Mouse (Mus musculus): Measurements from ENCODE around the gene Prss36. TPM values are rescaled to one million over a fixed set of nuclear protein-coding genes. Genes with fewer than 3 reads are reported as not detected.

Prss36 gene
- polyA plus RNA-seq, 1 experiment, result 10.6 TPM

DNA sequence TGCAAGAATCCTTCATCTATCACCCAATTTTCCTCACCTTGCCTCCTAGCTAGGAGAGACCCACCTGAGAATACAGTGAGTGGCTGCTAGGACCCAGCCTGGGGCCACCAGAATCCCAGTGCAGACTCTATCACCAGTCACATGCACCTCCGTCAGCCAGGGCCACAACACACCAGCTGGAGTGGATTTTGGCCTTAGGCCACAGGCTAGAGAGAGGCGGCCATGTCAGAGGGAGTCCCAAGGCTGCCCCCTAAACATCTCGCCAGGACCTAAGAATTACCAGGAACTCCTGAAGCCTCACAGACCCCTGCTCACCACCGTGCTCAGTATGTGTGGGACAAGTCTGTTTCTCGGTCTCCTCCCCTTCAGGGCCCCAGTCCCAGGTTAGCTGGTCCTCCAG lies 12.4 kb downstream of the Prss36 start:
- H3K4me2 ChIP-seq (ENCODE audit: low read depth), result no peak overlapping the region
- H3K27me3 ChIP-seq (ENCODE audit: control insufficient read depth, insufficient read depth, insufficient read length), result no peaks in the 10 kb centered on the region

DNA sequence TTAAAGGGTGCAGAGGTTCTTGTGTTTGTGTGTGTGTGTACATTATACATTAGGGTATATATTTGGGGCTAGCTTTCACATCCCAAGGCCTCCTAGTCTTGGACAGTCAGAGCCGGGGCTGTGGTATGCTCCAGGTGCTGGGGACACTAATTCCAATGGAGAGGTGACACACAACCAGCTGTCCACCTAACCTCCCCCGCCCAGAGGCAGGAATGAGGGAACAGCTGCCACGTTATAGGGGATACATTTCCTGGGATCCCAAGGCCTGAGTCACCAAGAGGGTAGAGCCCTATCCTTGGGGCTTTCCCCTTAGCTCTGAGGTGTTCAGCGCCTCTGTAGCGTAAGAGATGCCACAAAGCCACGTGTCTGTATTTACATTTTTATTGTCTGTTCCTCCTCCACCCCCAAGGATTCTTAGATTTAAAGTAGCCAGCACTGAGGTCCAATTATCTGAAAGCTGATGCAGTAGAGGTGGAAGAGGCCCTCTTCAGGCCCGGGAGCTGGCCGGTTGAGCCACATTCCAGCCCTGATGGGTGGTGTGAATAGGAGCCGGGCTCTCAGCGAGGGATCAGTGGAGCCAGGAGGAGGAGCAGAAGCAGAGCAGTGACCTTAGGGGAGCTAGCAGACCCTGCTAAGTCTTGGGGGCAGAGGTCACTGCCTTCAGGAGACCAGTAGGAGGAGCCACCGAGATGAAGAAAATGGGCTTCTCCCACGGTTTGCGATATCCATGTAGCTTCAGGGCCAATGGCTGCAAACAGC lies 14.1 kb downstream of the Prss36 start:
- no peaks in the 10 kb centered on the region for H3K79me2 ChIP-seq (ENCODE audit: control insufficient read depth, insufficient read depth)
- H3ac ChIP-seq (ENCODE audit: control insufficient read depth, insufficient read length), result no peak overlapping the region
- H3K27me3 ChIP-seq (ENCODE audit: control insufficient read depth, insufficient read depth, insufficient read length), result no peaks in the 10 kb centered on the region
- H3K4me3 ChIP-seq, result no peak overlapping the region
- TF ChIP-seq MAX (IDR thresholded peaks at IDR 0.05; ENCODE audit: low read depth), result peak; percentile 53
- no peak for TF ChIP-seq CEBPB (IDR thresholded peaks at IDR 0.05; ENCODE audit: insufficient read depth, poor library complexity, severe bottlenecking)
- TF ChIP-seq SRF (IDR thresholded peaks at IDR 0.05; ENCODE audit: control insufficient read depth, insufficient read length, low read depth), result no peak
- TF ChIP-seq POLR2A (IDR thresholded peaks at IDR 0.05; ENCODE audit: insufficient read length, low read depth), result no peak
- TF ChIP-seq TCF3 (IDR thresholded peaks at IDR 0.05; ENCODE audit: insufficient read length, low read depth), result peak; percentile 68
- TF ChIP-seq MYOD1 (IDR thresholded peaks at IDR 0.05; ENCODE audit: control insufficient read depth in 1 of 3, insufficient read length in 2 of 3, low read depth in 2 of 3), result peak; percentile 41 to 98 (median 91)
- no peak for TF ChIP-seq POLR2AphosphoS2 (IDR thresholded peaks at IDR 0.05; ENCODE audit: insufficient read length, low read depth)
- peak; percentile 27 for TF ChIP-seq USF1 (IDR thresholded peaks at IDR 0.05; ENCODE audit: low read depth)
- TF ChIP-seq E2F4 (IDR thresholded peaks at IDR 0.05; ENCODE audit: insufficient read depth), result no peak
- peak; percentile 75 to 98 (median 86) for TF ChIP-seq MYOG (IDR thresholded peaks at IDR 0.05; ENCODE audit: control insufficient read depth in 1 of 3, insufficient read depth in 1 of 3, insufficient read length in 2 of 3, low read depth in 2 of 3)
- peak; percentile 81 for TF ChIP-seq TCF12 (IDR thresholded peaks at IDR 0.05; ENCODE audit: insufficient read depth, poor library complexity, severe bottlenecking)
- TF ChIP-seq REST (IDR thresholded peaks at IDR 0.05; ENCODE audit: insufficient read depth, insufficient read length), result no peak
- H3K36me3 ChIP-seq (ENCODE audit: control insufficient read depth, insufficient read depth), result no peaks in the 10 kb centered on the region
- peak overlapping the region; percentile 55 for H3K4me2 ChIP-seq (ENCODE audit: low read depth)

More for the DNA sequence above, 12.4 kb downstream of the Prss36 start:
- Histone ChIP-seq H3K36me3 (ENCODE audit: control insufficient read depth, insufficient read depth) (no peaks in the 10 kb centered on the region), H3ac (ENCODE audit: control insufficient read depth, insufficient read length) (no peak overlapping the region), H3K79me2 (ENCODE audit: control insufficient read depth, insufficient read depth) (no peaks in the 10 kb centered on the region), H3K4me3 (peak overlapping the region; percentile 27)
- TF ChIP-seq TCF12 (IDR thresholded peaks at IDR 0.05; ENCODE audit: insufficient read depth, poor library complexity, severe bottlenecking), result no peak
- no peak for TF ChIP-seq E2F4 (IDR thresholded peaks at IDR 0.05; ENCODE audit: insufficient read depth)
- TF ChIP-seq TCF3 (IDR thresholded peaks at IDR 0.05; ENCODE audit: insufficient read length, low read depth), result no peak
- TF ChIP-seq USF1 (IDR thresholded peaks at IDR 0.05; ENCODE audit: low read depth), result no peak
- TF ChIP-seq MYOD1 (IDR thresholded peaks at IDR 0.05; ENCODE audit: control insufficient read depth in 1 of 3, insufficient read length in 2 of 3, low read depth in 2 of 3), result no peak
- TF ChIP-seq MAX (IDR thresholded peaks at IDR 0.05; ENCODE audit: low read depth), result no peak
- TF ChIP-seq MYOG (IDR thresholded peaks at IDR 0.05; ENCODE audit: control insufficient read depth in 1 of 3, insufficient read depth in 1 of 3, insufficient read length in 2 of 3, low read depth in 2 of 3), result no peak
- no peak for TF ChIP-seq REST (IDR thresholded peaks at IDR 0.05; ENCODE audit: insufficient read depth, insufficient read length)
- no peak for TF ChIP-seq POLR2AphosphoS2 (IDR thresholded peaks at IDR 0.05; ENCODE audit: insufficient read length, low read depth)
- no peak for TF ChIP-seq SRF (IDR thresholded peaks at IDR 0.05; ENCODE audit: control insufficient read depth, insufficient read length, low read depth)
- no peak for TF ChIP-seq CEBPB (IDR thresholded peaks at IDR 0.05; ENCODE audit: insufficient read depth, poor library complexity, severe bottlenecking)
- TF ChIP-seq POLR2A (IDR thresholded peaks at IDR 0.05; ENCODE audit: insufficient read length, low read depth), result no peak

DNA sequence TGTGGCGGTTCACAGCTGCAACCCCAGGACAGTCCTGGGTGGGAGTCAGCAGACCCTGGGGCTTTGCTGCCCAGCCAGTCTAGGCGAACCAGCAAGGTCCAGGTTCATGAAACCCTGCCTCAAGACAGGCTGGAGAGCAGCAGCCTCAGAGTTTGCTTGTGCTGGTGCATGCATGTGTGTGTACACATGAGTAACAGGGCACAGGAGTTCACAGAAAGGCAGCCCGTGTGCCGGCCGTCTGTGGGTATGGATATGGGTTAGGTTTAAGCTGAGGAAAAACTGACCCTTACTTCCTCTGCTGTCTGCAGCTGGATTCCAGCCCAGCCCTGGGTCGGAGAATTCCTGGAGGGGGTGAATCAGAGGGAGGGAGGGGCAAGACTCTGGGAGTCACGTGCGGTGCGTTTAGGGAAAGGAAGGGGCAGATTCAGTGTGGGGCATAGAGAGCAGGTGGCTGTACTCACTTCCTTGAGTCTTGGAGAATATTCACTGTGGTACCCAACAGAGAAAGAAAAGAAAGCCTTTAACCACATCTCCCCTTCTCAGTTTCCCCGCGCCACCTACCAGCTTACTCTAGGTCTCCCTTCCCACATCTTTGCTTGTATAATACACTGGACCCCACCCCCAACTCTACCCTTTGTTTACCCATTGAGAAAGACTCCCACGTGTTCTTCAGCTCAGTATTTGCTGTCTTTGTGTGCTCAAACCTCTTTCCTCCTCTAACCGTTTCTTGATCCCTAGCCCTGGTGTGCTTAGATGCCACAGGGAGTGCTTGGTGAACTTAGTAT lies 15.0 kb downstream of the Prss36 start:
- no peaks in the 10 kb centered on the region for H3K36me3 ChIP-seq (ENCODE audit: control insufficient read depth, insufficient read depth)
- no peak overlapping the region for H3ac ChIP-seq (ENCODE audit: control insufficient read depth, insufficient read length)
- H3K4me3 ChIP-seq, result no peak overlapping the region
- no peaks in the 10 kb centered on the region for H3K27me3 ChIP-seq (ENCODE audit: control insufficient read depth, insufficient read depth, insufficient read length)
- H3K4me2 ChIP-seq (ENCODE audit: low read depth), result peak overlapping the region; percentile 55
- TF ChIP-seq POLR2A (IDR thresholded peaks at IDR 0.05; ENCODE audit: insufficient read length, low read depth) (no peak), USF1 (IDR thresholded peaks at IDR 0.05; ENCODE audit: low read depth) (peak; percentile 91), MYOD1 (IDR thresholded peaks at IDR 0.05; ENCODE audit: control insufficient read depth in 1 of 3, insufficient read length in 2 of 3, low read depth in 2 of 3) (peak in 2 of 3 experiments; percentile 4 to 11)
- no peaks in the 10 kb centered on the region for H3K79me2 ChIP-seq (ENCODE audit: control insufficient read depth, insufficient read depth)

DNA sequence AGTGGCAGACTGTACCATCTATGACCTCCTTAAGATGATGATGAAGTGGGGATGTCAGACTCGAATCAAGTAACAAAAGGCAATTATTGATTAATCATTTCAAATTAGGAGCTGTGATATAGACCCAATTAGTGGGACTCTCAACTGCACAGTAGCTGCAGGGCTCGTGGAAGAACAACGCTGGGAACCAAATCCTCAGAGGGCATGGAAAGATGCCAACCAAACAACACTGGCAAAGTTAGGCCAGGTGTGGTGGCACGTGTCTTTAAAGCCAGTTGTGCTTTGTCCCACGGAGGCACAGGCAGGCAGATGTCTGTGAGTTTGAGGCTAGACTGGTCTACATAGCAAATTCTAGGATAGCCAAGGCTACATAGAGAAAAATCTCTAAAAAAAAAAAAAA lies 15.9 kb downstream of the Prss36 start:
- Histone ChIP-seq H3K4me2 (ENCODE audit: low read depth) (no peak overlapping the region), H3K79me2 (ENCODE audit: control insufficient read depth, insufficient read depth) (no peaks in the 10 kb centered on the region), H3K36me3 (ENCODE audit: control insufficient read depth, insufficient read depth) (no peaks in the 10 kb centered on the region), H3ac (ENCODE audit: control insufficient read depth, insufficient read length) (no peak overlapping the region), H3K27me3 (ENCODE audit: control insufficient read depth, insufficient read depth, insufficient read length) (no peaks in the 10 kb centered on the region), H3K4me3 (no peak overlapping the region)
- TF ChIP-seq MYOD1 (IDR thresholded peaks at IDR 0.05; ENCODE audit: control insufficient read depth in 1 of 3, insufficient read length in 2 of 3, low read depth in 2 of 3), result no peak
- TF ChIP-seq POLR2A (IDR thresholded peaks at IDR 0.05; ENCODE audit: insufficient read length, low read depth), result no peak
- no peak for TF ChIP-seq SRF (IDR thresholded peaks at IDR 0.05; ENCODE audit: control insufficient read depth, insufficient read length, low read depth)
- TF ChIP-seq REST (IDR thresholded peaks at IDR 0.05; ENCODE audit: insufficient read depth, insufficient read length), result no peak
- TF ChIP-seq MYOG (IDR thresholded peaks at IDR 0.05; ENCODE audit: control insufficient read depth in 1 of 3, insufficient read depth in 1 of 3, insufficient read length in 2 of 3, low read depth in 2 of 3), result no peak
- TF ChIP-seq USF1 (IDR thresholded peaks at IDR 0.05; ENCODE audit: low read depth), result no peak

Measured in myocyte (in vitro differentiated cells).